Mouse (Mus musculus): ENCODE measurements around the gene Tob1. TPM values are rescaled to one million over a fixed set of nuclear protein-coding genes. Genes with fewer than 3 reads are reported as not detected.

Gene Tob1
- 45.8 and 46.5 TPM in 2 replicates for polyA plus RNA-seq (2015; fragmentation: Nextera tagmentation; extraction: Ambion mirVana)

DNA sequence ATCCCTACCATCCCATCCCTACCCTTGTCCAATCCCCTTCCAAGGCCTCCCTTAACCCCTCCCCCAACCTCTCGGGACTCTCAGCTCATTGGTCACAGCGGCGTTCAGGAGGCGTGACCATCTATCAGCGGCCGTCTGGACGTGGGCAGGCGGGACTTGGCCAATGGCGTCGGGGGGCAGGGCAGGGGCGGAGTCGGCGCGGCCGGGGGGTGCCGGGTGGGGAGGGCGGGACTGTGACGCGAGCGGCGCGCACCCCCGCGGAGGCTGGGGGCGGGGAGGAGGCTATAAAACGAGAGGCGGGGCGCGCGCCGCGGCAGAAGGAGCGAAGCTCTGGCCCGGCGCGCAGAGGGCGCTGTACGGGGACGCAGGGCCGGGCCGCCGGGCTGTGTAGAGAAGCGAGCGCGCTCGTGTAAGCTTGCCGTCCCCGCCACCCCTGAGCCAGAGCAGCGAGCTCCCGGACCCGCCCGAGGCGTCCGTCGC lies at the start of gene Tob1:
Tob1 (plus strand) TSS at position 331 of the 480 bp plus-strand sequence.
- no peaks in the 10 kb centered on the region for H3K27me3 ChIP-seq
- peak within 1 kb of the TSS; percentile 97 for H3K4me2 ChIP-seq (replicated peaks)
- H3K27ac ChIP-seq (replicated peaks): peak within 1 kb of the TSS; percentile 99
- H3K9ac ChIP-seq (replicated peaks): peak within 1 kb of the TSS; percentile 92
- WGBS: under 1% methylated on average over 40 of the region's 55 CpGs
- peaks cover 9% of the 10 kb centered on the region for H3K36me3 ChIP-seq
- H3K4me3 ChIP-seq: peak within 1 kb of the TSS; percentile 93
- H3K9me3 ChIP-seq: no peaks in the 10 kb centered on the region
- H3K4me1 ChIP-seq: peaks cover 38% of the 10 kb centered on the region
- ATAC-seq (replicated peaks): peak; percentile 96

DNA sequence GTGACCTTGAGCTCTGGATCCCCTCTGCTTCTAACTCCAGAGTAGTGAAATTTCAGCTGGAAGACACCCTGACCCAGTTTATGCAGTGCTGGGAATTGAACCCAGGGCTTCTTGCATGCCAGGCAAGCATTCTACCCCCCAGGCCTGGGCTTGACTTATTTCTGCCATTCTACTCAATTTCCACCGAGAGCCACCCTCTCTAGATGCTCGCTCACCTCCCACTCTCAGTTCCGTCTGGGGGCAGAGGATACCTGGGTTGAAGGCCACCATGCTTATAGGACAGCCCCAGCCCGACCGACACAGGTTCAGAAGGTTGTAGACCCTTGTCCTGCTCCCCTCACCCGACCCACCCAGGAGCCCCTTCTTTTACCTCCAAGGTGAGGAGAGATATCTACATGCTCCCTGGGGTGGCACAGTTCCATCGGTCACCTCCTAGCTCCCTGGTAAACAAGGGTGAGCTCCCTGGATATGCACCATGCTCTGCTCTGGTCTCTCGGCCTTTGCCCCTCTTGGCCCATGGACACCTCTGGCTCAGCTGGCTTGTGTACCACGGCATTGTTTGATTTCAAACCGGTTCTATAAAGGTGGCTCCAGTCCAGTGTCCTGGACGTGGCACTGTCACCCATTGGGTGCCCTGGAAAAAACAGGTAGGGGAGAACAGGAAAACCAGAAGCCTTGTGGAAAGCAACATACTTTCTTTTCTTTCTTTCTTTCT lies 49.2 kb upstream of the Tob1 start:
- Histone ChIP-seq H3K27ac (replicated peaks) (peak overlapping the region; percentile 100), H3K27me3 (no peaks in the 10 kb centered on the region), H3K4me3 (no peak overlapping the region), H3K4me2 (replicated peaks) (no peak overlapping the region), H3K9ac (replicated peaks) (no peak overlapping the region), H3K4me1 (peaks cover 43% of the 10 kb centered on the region), H3K36me3 (no peaks in the 10 kb centered on the region), H3K9me3 (no peaks in the 10 kb centered on the region)
- no peak for ATAC-seq (replicated peaks)
- 86% methylated on average over 11 of the region's 11 CpGs for WGBS

GRCm38 (mm10) chr11:94163005-94163767 lies 48.1 kb upstream of the Tob1 start:
- Histone ChIP-seq H3K4me3 (no peak overlapping the region), H3K4me1 (peaks cover 43% of the 10 kb centered on the region), H3K4me2 (replicated peaks) (no peak overlapping the region), H3K27me3 (no peaks in the 10 kb centered on the region), H3K36me3 (no peaks in the 10 kb centered on the region), H3K9ac (replicated peaks) (no peak overlapping the region), H3K9me3 (no peaks in the 10 kb centered on the region), H3K27ac (replicated peaks) (0 out of 2 replicates have a peak overlapping the region, but pooled peaks have one; percentile 8)
- 73% methylated on average over 9 of the region's 9 CpGs for WGBS
- no peak for ATAC-seq (replicated peaks)

DNA sequence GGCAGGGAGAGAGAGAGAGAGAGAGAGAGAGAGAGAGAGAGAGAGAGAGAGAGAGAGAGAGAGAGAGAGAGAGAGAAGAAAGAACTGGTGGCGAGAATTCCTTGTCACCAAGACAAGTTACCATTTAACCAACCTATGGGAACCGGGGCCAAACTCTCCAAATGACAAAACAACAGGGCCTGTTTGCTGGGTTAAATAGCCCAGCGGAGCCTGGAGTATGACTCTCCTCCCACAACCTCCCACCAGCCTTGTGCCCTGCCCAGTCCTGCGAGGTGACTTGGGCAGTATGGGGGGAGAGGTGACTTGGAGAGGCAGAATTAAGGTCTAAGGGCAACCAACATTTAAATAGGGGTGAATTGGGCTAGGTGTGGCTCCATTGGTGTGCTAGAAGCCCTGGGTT lies 45.5 kb upstream of the Tob1 start:
- WGBS: 81% methylated on average over 4 of the region's 4 CpGs
- H3K4me2 ChIP-seq (replicated peaks): no peak overlapping the region
- H3K4me3 ChIP-seq: no peak overlapping the region
- H3K9ac ChIP-seq (replicated peaks): no peak overlapping the region
- no peak for ATAC-seq (replicated peaks)
- no peak overlapping the region for H3K27ac ChIP-seq (replicated peaks)
- H3K27me3 ChIP-seq: no peaks in the 10 kb centered on the region
- peaks cover 20% of the 10 kb centered on the region for H3K4me1 ChIP-seq
- H3K9me3 ChIP-seq: no peaks in the 10 kb centered on the region
- no peaks in the 10 kb centered on the region for H3K36me3 ChIP-seq

- WGBS: 45% methylated on average over 5 of the region's 5 CpGs
Measured at GRCm38 (mm10) chr11:94168238-94168637, 43.0 kb upstream of the Tob1 start.

DNA sequence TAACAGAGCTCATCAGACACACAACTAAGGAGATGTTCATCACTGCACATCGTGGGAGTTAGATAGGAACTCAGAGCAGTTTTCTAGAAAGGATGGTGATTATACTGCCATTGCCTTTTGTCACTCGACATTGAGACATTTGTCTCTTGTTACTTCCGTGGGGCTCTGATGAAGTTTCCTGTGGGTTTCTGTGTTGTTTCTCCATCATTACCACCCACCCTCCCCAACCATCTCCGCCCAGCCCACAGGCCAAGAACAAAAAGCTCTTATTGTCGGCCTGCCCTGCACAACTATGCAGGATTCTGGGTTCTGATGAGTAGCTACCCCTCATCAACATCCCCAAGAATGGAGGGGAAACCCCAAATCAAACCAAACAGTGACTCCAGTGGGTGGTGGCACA lies 41.7 kb upstream of the Tob1 start:
- no peak overlapping the region for H3K4me3 ChIP-seq
- H3K27ac ChIP-seq (replicated peaks): no peak overlapping the region
- H3K4me1 ChIP-seq: 0 out of 2 replicates have a peak, but pooled peaks cover 4% of the 10 kb centered on the region
- H3K36me3 ChIP-seq: no peaks in the 10 kb centered on the region
- WGBS: 72% methylated on average over 5 of the region's 5 CpGs
- no peaks in the 10 kb centered on the region for H3K9me3 ChIP-seq
- no peak overlapping the region for H3K9ac ChIP-seq (replicated peaks)
- ATAC-seq (replicated peaks): no peak
- H3K27me3 ChIP-seq: no peaks in the 10 kb centered on the region
- H3K4me2 ChIP-seq (replicated peaks): no peak overlapping the region

More at GRCm38 (mm10) chr11:94168238-94168637, 43.0 kb upstream of the Tob1 start:
- Histone ChIP-seq H3K36me3 (no peaks in the 10 kb centered on the region), H3K4me2 (replicated peaks) (no peak overlapping the region), H3K27me3 (no peaks in the 10 kb centered on the region), H3K9me3 (no peaks in the 10 kb centered on the region), H3K27ac (replicated peaks) (peak overlapping the region; percentile 8; the same call in 1 of the 2 replicates), H3K9ac (replicated peaks) (no peak overlapping the region), H3K4me1 (0 out of 2 replicates have a peak, but pooled peaks cover under 1% of the 10 kb centered on the region), H3K4me3 (no peak overlapping the region)
- peak; percentile 42 for ATAC-seq (replicated peaks)

GRCm38 (mm10) chr11:94171691-94172090 lies 39.6 kb upstream of the Tob1 start:
- Histone ChIP-seq H3K27me3 (no peaks in the 10 kb centered on the region), H3K4me1 (peaks cover 10% of the 10 kb centered on the region), H3K36me3 (no peaks in the 10 kb centered on the region), H3K9ac (replicated peaks) (no peak overlapping the region), H3K4me3 (no peak overlapping the region), H3K9me3 (no peaks in the 10 kb centered on the region), H3K4me2 (replicated peaks) (no peak overlapping the region), H3K27ac (replicated peaks) (no peak overlapping the region)
- 85% methylated on average over 5 of the region's 5 CpGs for WGBS
- no peak for ATAC-seq (replicated peaks)

DNA sequence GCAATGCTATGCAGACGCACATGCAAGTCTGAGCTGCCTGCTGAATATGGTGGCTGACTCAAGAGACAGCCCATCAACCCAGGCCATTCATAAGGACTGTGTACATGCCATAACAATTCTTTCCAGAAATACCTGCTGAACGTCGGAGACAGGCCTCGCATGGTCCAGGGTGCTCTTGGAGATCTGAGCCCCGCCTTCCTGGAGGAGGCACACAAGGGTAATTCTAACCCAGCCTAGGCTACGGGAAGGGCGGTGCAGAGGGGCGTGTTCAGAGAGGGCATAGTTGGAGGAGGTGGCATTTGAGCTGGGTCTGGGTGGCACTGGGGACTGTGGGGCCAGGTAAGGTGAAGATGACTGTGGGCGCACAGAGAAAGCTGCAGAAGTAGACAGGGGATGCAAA lies 39.1 kb upstream of the Tob1 start:
- Histone ChIP-seq H3K27ac (replicated peaks) (no peak overlapping the region), H3K4me1 (peaks cover 10% of the 10 kb centered on the region), H3K36me3 (no peaks in the 10 kb centered on the region), H3K4me2 (replicated peaks) (no peak overlapping the region), H3K4me3 (no peak overlapping the region), H3K27me3 (no peaks in the 10 kb centered on the region), H3K9ac (replicated peaks) (no peak overlapping the region), H3K9me3 (no peaks in the 10 kb centered on the region)
- 82% methylated on average over 9 of the region's 9 CpGs for WGBS
- ATAC-seq (replicated peaks): no peak

GRCm38 (mm10) chr11:94173726-94174146 lies 37.5 kb upstream of the Tob1 start:
- no peaks in the 10 kb centered on the region for H3K9me3 ChIP-seq
- no peak overlapping the region for H3K9ac ChIP-seq (replicated peaks)
- H3K36me3 ChIP-seq: no peaks in the 10 kb centered on the region
- H3K4me1 ChIP-seq: peaks cover 10% of the 10 kb centered on the region
- ATAC-seq (replicated peaks): no peak
- 45% methylated on average over 4 of the region's 4 CpGs for WGBS
- no peak overlapping the region for H3K4me2 ChIP-seq (replicated peaks)
- no peak overlapping the region for H3K27ac ChIP-seq (replicated peaks)
- H3K4me3 ChIP-seq: no peak overlapping the region
- H3K27me3 ChIP-seq: no peaks in the 10 kb centered on the region

DNA sequence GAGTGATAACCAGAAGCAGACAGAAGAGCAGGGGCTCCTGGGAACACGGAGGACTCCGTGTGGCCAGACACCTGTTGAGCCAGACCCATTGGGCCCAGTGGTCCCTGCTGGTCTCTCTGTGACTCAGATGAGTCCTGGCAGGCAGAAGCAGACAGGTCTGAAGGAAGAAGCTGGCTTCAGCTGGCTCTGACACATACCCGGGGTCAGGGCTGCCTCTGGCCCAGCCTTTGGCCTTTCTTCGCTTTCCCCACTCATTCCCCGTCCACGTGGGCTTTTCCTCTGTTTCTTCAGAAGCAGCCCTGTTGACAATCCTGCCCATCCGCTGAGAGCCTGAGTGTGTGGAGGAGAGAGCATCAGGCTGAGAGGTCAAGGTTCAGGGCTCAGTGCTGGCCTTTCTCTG lies 36.0 kb upstream of the Tob1 start:
- WGBS: 73% methylated on average over 7 of the region's 7 CpGs
- Histone ChIP-seq H3K36me3 (no peaks in the 10 kb centered on the region), H3K27me3 (no peaks in the 10 kb centered on the region), H3K4me3 (no peak overlapping the region), H3K4me1 (peaks cover 10% of the 10 kb centered on the region), H3K9ac (replicated peaks) (no peak overlapping the region), H3K27ac (replicated peaks) (0 out of 2 replicates have a peak overlapping the region, but pooled peaks have one; percentile 5), H3K9me3 (no peaks in the 10 kb centered on the region), H3K4me2 (replicated peaks) (no peak overlapping the region)
- ATAC-seq (replicated peaks): 0 out of 2 replicates have a peak, but pooled peaks have one; percentile 6

- Histone ChIP-seq H3K27ac (replicated peaks) (peak overlapping the region; percentile 5; the same call in 1 of the 2 replicates), H3K4me3 (no peak overlapping the region), H3K36me3 (no peaks in the 10 kb centered on the region), H3K27me3 (no peaks in the 10 kb centered on the region), H3K4me2 (replicated peaks) (no peak overlapping the region), H3K9me3 (no peaks in the 10 kb centered on the region), H3K4me1 (peaks cover 10% of the 10 kb centered on the region), H3K9ac (replicated peaks) (no peak overlapping the region)
- whole genome bisulfite sequencing: 23% methylated on average over 8 of the region's 8 CpGs
- ATAC-seq (replicated peaks): peak; percentile 43; the same call in 1 of the 2 replicates
Measured at GRCm38 (mm10) chr11:94175694-94176093, 35.6 kb upstream of the Tob1 start.
